16 mouse cellular contexts compared by ENCODE assay signal in the genomic region with DNA sequence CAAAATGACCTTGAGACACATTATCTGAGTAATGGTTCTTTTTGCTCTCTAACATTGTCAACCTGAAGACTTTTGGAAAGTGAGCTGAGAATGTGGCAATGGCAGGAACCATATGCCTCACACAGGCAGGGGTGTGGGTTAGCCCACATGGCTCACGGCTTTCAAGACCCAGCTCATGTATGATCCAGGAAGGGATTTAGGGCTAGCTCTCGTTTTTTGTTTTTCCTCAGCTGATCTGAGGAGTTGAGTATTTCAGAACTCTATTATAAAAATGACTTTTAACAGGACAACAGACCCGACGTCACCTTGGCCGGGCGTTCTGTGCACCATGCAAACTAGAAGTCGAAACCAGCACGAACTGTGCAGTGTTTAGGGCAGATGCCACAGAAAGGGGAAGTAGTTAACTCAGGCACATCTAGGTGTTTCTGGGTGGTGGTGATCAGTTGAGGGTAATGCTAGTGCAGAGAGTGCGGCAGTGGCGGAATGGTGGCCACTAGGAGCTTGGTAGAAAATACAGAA. TPM values are rescaled to one million over a fixed set of nuclear protein-coding genes. Genes with fewer than 3 reads are reported as not detected.
DNase-seq lines count a peak whose midpoint lies in the region; ATAC-seq lines count a peak whose summit lies in the region.
"Had no signal": no experiment of that assay in that cellular context is flagged by ENCODE, and none has a peak within 500 bp of the region (broad histone marks: within the 10 kb centered on the region; RNA-seq: fewer than 3 reads in every experiment).

No protein-coding gene starts in this region.

- peak; percentile 76 to 77 for DNase-seq in B cell, adult 2 months
- peak; percentile 25 for DNase-seq in CD4-positive, CD25-positive, alpha-beta regulatory T cell, adult 2 months (ENCODE audit: low read depth, low spot score)
- DNase-seq in spleen, adult 12 weeks (ENCODE audit: low spot score): peak; percentile 33
- DNase-seq in gastrocnemius, adult 8-10 months (ENCODE audit: low spot score in 2 of 2): no peak
- DNase-seq in adrenal gland, postnatal 36 days: no peak
- no peak for DNase-seq in cerebellum, adult 11-12 months
- DNase-seq: adrenal gland, adult 8-10 months; cerebellum, adult 8-10 months; heart, postnatal 36 days; kidney, adult 2 months; kidney, postnatal 4 days; liver, embryonic 13.5 days; lung, postnatal 10 days had no signal

- ATAC-seq in inflammation-experienced regulatory T-cells, adult 6 months: peak; percentile 68
- ATAC-seq: hindbrain, postnatal 0 days; midbrain, embryonic 15.5 days had no signal

RNA-seq across cellular contexts. Expression of a gene that starts 12.2 kb away (rescaled TPM):
- polyA plus RNA-seq in inflammation-experienced regulatory T-cells, adult 6 months (2017; shearing (Covaris generic)): 10 to 100 TPM; 23.1 to 26.4 (median 23.5) TPM
- 10 to 100 TPM; 19.4 to 35.5 (median 24.3) TPM for total RNA-seq in gastrocnemius, adult 8-10 months (2022)
- 10 to 100 TPM; 75.3 to 86.8 TPM for total RNA-seq in adrenal gland, postnatal 36 days (2021)

Comparison
In these comparisons a context has a peak if more than half of its experiments do, and no peak if none do; other contexts are left out.
1. DNase-seq: peak in B cell, adult 2 months (2 of 2), CD4-positive, CD25-positive, alpha-beta regulatory T cell, adult 2 months (single experiment) and spleen, adult 12 weeks (single experiment); none in gastrocnemius, adult 8-10 months (0 of 2), adrenal gland, postnatal 36 days (0 of 2) and cerebellum, adult 11-12 months (single experiment).